Mouse (Mus musculus): ENCODE data around the gene Trim11. TPM values are rescaled to one million over a fixed set of nuclear protein-coding genes. Genes with fewer than 3 reads are reported as not detected.

Gene Trim11
- polyA plus RNA-seq, 1 experiment from 2014 or later: 20.4 TPM

DNA sequence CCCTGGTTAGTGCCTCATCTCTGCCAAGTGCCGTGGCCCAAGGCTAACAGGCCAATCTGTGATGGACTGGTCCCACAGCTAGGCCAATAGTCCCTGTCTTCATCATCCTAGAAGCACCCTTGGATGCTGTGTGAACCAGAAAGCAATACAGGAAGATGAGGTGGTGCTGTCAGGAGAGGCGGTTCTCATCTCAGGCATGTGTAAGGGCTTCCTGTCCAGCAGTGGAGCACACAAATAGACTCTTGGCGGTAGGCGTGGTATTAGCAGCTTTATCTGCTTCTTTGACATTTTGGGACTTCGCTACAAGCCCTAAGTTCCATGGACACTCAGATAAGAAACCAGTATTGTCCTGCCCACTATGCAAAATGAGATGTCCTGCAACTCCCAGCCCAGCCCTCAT is 19.6 kb downstream of the Trim11 start:
- Histone ChIP-seq H3K36me3 (no peaks in the 10 kb centered on the region), H3K9ac (no peak overlapping the region), H3K4me2 (no peak overlapping the region), H3K27me3 (peaks cover 41% of the 10 kb centered on the region), H3K4me1 (peaks cover 13% of the 10 kb centered on the region), H3K27ac (no peak overlapping the region), H3K4me3 (no peak overlapping the region), H3K9me3 (no peaks in the 10 kb centered on the region)
- WGBS: 88% methylated on average over 5 of the region's 5 CpGs
- ATAC-seq (ENCODE audit: insufficient number of reproducible peaks, low FRiP score, low TSS enrichment, low read depth): no peak

DNA sequence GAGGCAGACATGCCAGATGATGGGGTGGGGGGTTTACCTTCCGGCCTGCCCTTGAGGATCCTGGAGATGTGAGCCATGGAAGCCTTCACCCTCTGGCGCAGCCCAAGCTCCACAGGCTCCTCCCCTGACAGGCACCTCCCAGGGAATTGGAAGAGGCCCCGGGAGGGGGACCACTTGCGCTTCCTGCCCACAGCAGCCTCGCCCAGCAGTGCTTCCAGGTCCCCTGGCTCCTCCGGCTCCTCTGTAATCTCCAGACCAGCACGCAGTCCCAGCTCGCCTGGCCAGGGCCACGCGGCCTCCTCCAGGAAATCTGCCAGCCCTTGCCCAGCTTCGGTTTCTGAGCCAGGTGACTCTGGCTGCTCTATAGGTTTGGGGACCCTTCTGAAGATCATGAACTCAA is 21.3 kb downstream of the Trim11 start:
- 50% methylated on average over 11 of the region's 11 CpGs for WGBS
- Histone ChIP-seq H3K9ac (no peak overlapping the region), H3K4me3 (no peak overlapping the region), H3K27ac (no peak overlapping the region), H3K4me2 (no peak overlapping the region), H3K36me3 (no peaks in the 10 kb centered on the region), H3K9me3 (no peaks in the 10 kb centered on the region), H3K4me1 (peaks cover 11% of the 10 kb centered on the region), H3K27me3 (peaks cover 31% of the 10 kb centered on the region)
- no peak for ATAC-seq (ENCODE audit: insufficient number of reproducible peaks, low FRiP score, low TSS enrichment, low read depth)

DNA sequence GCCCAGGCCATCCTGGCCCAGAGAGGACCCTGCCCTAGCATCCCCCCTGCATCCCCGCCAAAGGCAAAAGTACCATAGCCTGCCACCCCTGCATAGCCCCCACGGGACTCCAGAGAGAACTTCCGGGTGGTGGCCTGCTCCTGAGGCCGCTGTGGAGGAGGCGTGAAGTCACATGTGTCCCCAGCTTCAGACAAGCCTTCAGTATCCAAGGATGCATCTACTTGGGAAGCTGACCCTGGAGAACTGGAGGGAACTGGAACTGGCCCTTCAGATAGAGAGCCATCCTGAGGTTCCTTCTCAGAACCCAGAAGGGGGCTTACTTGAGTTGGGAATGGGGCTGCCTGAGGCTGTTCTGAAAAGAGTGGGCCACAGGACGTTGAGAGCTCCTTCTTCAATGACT is 21.9 kb downstream of the Trim11 start:
- WGBS: 79% methylated on average over 6 of the region's 6 CpGs
- no peak for ATAC-seq (ENCODE audit: insufficient number of reproducible peaks, low FRiP score, low TSS enrichment, low read depth)
- no peaks in the 10 kb centered on the region for H3K9me3 ChIP-seq

DNA sequence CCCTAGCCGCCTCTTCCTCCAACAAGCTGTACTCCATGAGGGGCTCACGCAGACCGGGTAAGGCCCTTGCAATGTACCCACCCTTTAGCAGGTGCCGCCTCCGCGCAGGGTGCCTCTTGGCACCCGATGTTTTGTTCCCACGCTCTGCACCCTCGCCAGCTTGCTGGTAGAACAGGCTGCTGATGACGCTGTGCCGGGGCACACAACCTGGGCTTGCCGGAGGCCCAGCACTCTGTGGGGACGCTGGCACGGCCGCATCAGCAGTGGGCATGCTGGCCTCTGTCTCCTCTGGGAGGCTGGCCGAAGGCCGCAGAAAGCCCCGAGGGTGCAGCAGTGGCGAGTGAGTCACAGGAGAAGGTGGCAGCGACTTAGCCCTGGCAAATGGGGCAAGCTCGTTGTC is 22.7 kb downstream of the Trim11 start:
- Histone ChIP-seq H3K9ac (no peak overlapping the region), H3K4me3 (no peak overlapping the region), H3K4me2 (no peak overlapping the region), H3K27me3 (peaks cover 17% of the 10 kb centered on the region; the same call in 1 of the 2 replicates), H3K9me3 (no peaks in the 10 kb centered on the region), H3K36me3 (no peaks in the 10 kb centered on the region), H3K4me1 (peaks cover 6% of the 10 kb centered on the region; the same call in 1 of the 2 replicates), H3K27ac (no peak overlapping the region)
- 93% methylated on average over 21 of the region's 21 CpGs for WGBS
- ATAC-seq (ENCODE audit: insufficient number of reproducible peaks, low FRiP score, low TSS enrichment, low read depth): no peak

More for the DNA sequence above, 21.9 kb downstream of the Trim11 start:
- Histone ChIP-seq H3K4me1 (peaks cover 6% of the 10 kb centered on the region; the same call in 1 of the 2 replicates), H3K9ac (no peak overlapping the region), H3K36me3 (no peaks in the 10 kb centered on the region), H3K27ac (no peak overlapping the region), H3K4me3 (no peak overlapping the region), H3K4me2 (no peak overlapping the region), H3K27me3 (peaks cover 25% of the 10 kb centered on the region)

DNA sequence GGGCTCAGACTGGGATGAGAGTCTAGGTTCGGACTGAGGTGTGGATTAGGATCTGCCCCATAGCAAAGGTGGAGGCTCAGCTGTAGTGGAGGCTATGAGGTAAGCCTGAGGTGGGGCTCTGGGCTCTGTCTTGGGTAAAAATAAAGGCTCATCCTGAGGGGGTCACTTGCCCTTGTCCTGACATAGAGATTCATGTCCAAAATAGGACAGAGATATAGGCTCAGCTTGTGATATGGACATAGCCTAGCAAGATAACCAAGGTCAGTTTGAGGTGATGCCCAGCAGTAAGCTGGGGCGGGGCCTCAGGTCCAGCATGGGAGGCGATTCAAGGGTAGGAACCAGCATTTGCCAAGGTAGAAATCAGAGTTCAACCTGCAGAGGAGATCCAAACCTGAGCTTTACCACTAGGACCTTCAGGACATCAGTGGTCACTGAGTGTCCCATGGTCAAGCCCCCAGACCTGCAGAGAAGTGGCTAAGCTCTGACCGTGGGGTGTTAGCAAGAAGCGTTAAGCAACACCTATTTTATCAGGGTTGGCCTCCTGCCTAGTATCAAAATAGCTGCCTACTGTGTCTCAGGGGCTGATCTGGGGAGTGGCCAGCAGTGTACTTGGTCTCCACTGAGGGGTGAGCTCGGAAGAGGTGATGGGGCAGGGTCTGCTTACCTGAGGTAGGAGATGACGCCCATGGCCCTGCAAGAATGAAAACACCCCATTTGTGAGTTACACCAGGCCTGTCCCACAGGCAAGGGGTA is 24.6 kb downstream of the Trim11 start:
- H3K36me3 ChIP-seq: no peaks in the 10 kb centered on the region
- H3K27ac ChIP-seq: no peak overlapping the region
- H3K27me3 ChIP-seq: no peaks in the 10 kb centered on the region
- H3K4me3 ChIP-seq: no peak overlapping the region
- no peak overlapping the region for H3K9ac ChIP-seq
- no peaks in the 10 kb centered on the region for H3K9me3 ChIP-seq
- no peak for ATAC-seq (ENCODE audit: insufficient number of reproducible peaks, low FRiP score, low TSS enrichment, low read depth)
- peaks cover 6% of the 10 kb centered on the region; the same call in 1 of the 2 replicates for H3K4me1 ChIP-seq
- H3K4me2 ChIP-seq: no peak overlapping the region
- WGBS: 80% methylated on average over 7 of the region's 7 CpGs

DNA sequence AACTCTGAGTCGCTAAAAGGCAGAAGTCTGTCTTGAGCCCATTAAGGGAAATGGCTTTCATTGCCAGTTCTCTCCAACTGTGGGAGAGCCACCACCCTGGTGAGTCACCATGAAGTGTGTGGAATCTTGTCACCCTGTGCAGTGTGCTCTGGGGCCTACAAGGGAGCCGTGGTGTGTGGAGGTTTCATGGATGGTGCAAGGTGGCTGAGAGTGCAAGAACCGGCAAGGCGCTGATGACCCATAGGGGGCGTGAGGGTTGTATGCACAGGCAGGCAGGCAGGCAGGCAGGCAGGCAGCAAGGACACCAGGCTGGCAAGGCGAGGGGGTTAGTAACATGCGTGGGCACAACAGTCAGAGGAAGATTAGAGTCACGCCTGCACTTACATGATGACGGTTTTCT is 37.2 kb downstream of the Trim11 start:
- ATAC-seq (ENCODE audit: insufficient number of reproducible peaks, low FRiP score, low TSS enrichment, low read depth): no peak
- WGBS: 37% methylated on average over 9 of the region's 9 CpGs
- no peaks in the 10 kb centered on the region for H3K27me3 ChIP-seq
- H3K4me2 ChIP-seq: no peak overlapping the region
- H3K36me3 ChIP-seq: no peaks in the 10 kb centered on the region
- H3K4me3 ChIP-seq: no peak overlapping the region
- no peaks in the 10 kb centered on the region for H3K9me3 ChIP-seq
- no peaks in the 10 kb centered on the region for H3K4me1 ChIP-seq
- H3K9ac ChIP-seq: no peak overlapping the region
- H3K27ac ChIP-seq: no peak overlapping the region

DNA sequence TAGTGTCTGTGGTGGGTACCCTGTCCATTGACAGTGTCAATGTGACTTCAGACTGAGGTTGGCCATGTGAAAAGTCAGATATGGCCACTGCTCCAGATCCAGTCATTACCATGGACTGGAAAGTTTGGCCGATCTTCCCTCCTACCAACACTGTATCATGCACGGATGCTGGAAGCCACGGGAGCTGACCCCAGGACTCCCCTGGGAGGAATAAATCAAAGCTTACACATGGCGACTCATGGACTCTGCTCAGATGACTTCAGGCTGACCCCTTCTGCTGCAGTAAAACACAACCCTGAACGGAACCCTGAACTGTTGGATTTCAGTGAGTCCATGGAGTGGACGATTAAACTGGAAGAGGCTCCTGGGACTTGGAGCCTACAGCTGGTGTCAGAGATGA is 48.5 kb downstream of the Trim11 start:
- H3K4me1 ChIP-seq: no peaks in the 10 kb centered on the region
- WGBS: 65% methylated on average over 6 of the region's 6 CpGs
- no peak overlapping the region for H3K9ac ChIP-seq
- H3K9me3 ChIP-seq: no peaks in the 10 kb centered on the region
- no peak overlapping the region for H3K4me3 ChIP-seq
- H3K36me3 ChIP-seq: no peaks in the 10 kb centered on the region
- H3K4me2 ChIP-seq: no peak overlapping the region
- no peak for ATAC-seq (ENCODE audit: insufficient number of reproducible peaks, low FRiP score, low TSS enrichment, low read depth)
- H3K27me3 ChIP-seq: no peaks in the 10 kb centered on the region
- no peak overlapping the region for H3K27ac ChIP-seq

DNA sequence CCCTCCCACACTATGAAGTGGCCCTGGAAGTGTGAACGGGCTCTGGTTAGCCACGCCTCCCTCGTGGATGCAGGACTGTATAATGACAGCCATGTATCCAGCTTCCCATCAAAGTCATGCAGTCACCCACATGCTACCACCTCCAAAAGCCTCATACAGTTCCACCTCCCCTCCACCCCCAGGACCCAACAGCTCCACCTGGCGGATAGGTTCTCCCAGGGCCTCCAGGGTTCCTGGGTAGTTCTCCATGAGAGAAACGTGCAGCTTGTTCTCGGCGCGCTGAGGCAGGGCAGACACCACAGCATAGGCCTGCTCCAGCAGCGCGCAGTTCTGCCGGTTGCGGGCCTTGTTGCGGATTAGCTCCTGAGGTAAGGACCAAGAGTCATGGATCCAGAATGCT is 51.1 kb downstream of the Trim11 start:
- Histone ChIP-seq H3K27ac (no peak overlapping the region), H3K27me3 (no peaks in the 10 kb centered on the region), H3K4me1 (no peaks in the 10 kb centered on the region), H3K36me3 (no peaks in the 10 kb centered on the region), H3K9me3 (no peaks in the 10 kb centered on the region), H3K9ac (no peak overlapping the region), H3K4me2 (no peak overlapping the region), H3K4me3 (no peak overlapping the region)
- WGBS: 86% methylated on average over 13 of the region's 13 CpGs
- ATAC-seq (ENCODE audit: insufficient number of reproducible peaks, low FRiP score, low TSS enrichment, low read depth): no peak

Small RNA genes lying within 50 kb of the gene (microRNA-seq; reads per million reads assigned to microRNA genes)
- gene Gm44313: not detected

Other genes starting within 250 kb of the Trim11 start
- not detected in 2 replicates for gene Olfr317, start 238.9 kb upstream of the Trim11 start, polyA plus RNA-seq (2015; fragmentation: Nextera tagmentation; extraction: Ambion mirVana)
- gene Olfr316, start 225.4 kb upstream of the Trim11 start, polyA plus RNA-seq (2015; fragmentation: Nextera tagmentation; extraction: Ambion mirVana): not detected in 2 replicates
- gene Olfr315, start 204.9 kb upstream of the Trim11 start, polyA plus RNA-seq (2015; fragmentation: Nextera tagmentation; extraction: Ambion mirVana): not detected in 2 replicates
- gene Olfr314, start 195.1 kb upstream of the Trim11 start, polyA plus RNA-seq (2015; fragmentation: Nextera tagmentation; extraction: Ambion mirVana): not detected in 2 replicates
- not detected in 2 replicates for gene Fam183b, start 176.1 kb upstream of the Trim11 start, polyA plus RNA-seq (2015; fragmentation: Nextera tagmentation; extraction: Ambion mirVana)
- not detected in 2 replicates for gene Olfr313, start 163.1 kb upstream of the Trim11 start, polyA plus RNA-seq (2015; fragmentation: Nextera tagmentation; extraction: Ambion mirVana)
- gene Olfr312, start 148.9 kb upstream of the Trim11 start, polyA plus RNA-seq (2015; fragmentation: Nextera tagmentation; extraction: Ambion mirVana): not detected in 2 replicates
- not detected in 2 replicates for gene Olfr311, start 138.8 kb upstream of the Trim11 start, polyA plus RNA-seq (2015; fragmentation: Nextera tagmentation; extraction: Ambion mirVana)
- gene Gm12258, start 130.9 kb upstream of the Trim11 start, polyA plus RNA-seq (2015; fragmentation: Nextera tagmentation; extraction: Ambion mirVana): 8.2 and 8.9 TPM in 2 replicates
- gene 2810021J22Rik, start 110.9 kb upstream of the Trim11 start, polyA plus RNA-seq (2015; fragmentation: Nextera tagmentation; extraction: Ambion mirVana): 7.2 and 9.1 TPM in 2 replicates
- 6.2 and 6.8 TPM in 2 replicates for gene Zfp39, start 73.9 kb upstream of the Trim11 start, polyA plus RNA-seq (2015; fragmentation: Nextera tagmentation; extraction: Ambion mirVana)
- gene Btnl10, start 60.2 kb upstream of the Trim11 start, polyA plus RNA-seq (2015; fragmentation: Nextera tagmentation; extraction: Ambion mirVana): 0.19 TPM in 1 of 2 replicates, not detected in the other
- 202 and 230 TPM in 2 replicates for gene Rnf187, start 39.2 kb upstream of the Trim11 start, polyA plus RNA-seq (2015; fragmentation: Nextera tagmentation; extraction: Ambion mirVana)
- 12.6 and 31.7 TPM in 2 replicates for gene Hist3h2ba, start 29.2 kb upstream of the Trim11 start, polyA plus RNA-seq (2015; fragmentation: Nextera tagmentation; extraction: Ambion mirVana)
- gene Hist3h2a, start 23.4 kb upstream of the Trim11 start, polyA plus RNA-seq (2015; fragmentation: Nextera tagmentation; extraction: Ambion mirVana): 24.8 and 26.9 TPM in 2 replicates
- gene Trim17, start 23.4 kb upstream of the Trim11 start, polyA plus RNA-seq (2015; fragmentation: Nextera tagmentation; extraction: Ambion mirVana): 0.60 and 0.62 TPM in 2 replicates
- 2.2 and 4.5 TPM in 2 replicates for gene Obscn, start 158.3 kb downstream of the Trim11 start, polyA plus RNA-seq (2015; fragmentation: Nextera tagmentation; extraction: Ambion mirVana)
- gene Iba57, start 185.6 kb downstream of the Trim11 start, polyA plus RNA-seq (2015; fragmentation: Nextera tagmentation; extraction: Ambion mirVana): 4.1 and 4.4 TPM in 2 replicates
- 0.32 and 0.58 TPM in 2 replicates for gene Gjc2, start 205.1 kb downstream of the Trim11 start, polyA plus RNA-seq (2015; fragmentation: Nextera tagmentation; extraction: Ambion mirVana)
- 122 and 124 TPM in 2 replicates for gene Guk1, start 214.1 kb downstream of the Trim11 start, polyA plus RNA-seq (2015; fragmentation: Nextera tagmentation; extraction: Ambion mirVana)
- 75.7 and 78.9 TPM in 2 replicates for gene Mrpl55, start 224.4 kb downstream of the Trim11 start, polyA plus RNA-seq (2015; fragmentation: Nextera tagmentation; extraction: Ambion mirVana)
- gene 2310033P09Rik, start 230.2 kb downstream of the Trim11 start, polyA plus RNA-seq (2015; fragmentation: Nextera tagmentation; extraction: Ambion mirVana): 25.2 and 29.5 TPM in 2 replicates

All from limb, embryonic 15.5 days (tissue).